Mouse (Mus musculus) liver, embryonic 14.5 days (tissue): ENCODE data around the gene Hist1h4f.

Source experiments
- CTCF ChIP-seq: IDR thresholded peaks from 2 replicates; pipeline ENCODE4 v1.5.1; 2016; ENCODE audit warnings: antibody characterized with exemption, low read depth, control low read depth
- EP300 ChIP-seq: IDR thresholded peaks from 2 replicates; pipeline ENCODE4 v1.6.1; 2016; ENCODE audit warnings: antibody characterized with exemption, low read depth

DNA sequence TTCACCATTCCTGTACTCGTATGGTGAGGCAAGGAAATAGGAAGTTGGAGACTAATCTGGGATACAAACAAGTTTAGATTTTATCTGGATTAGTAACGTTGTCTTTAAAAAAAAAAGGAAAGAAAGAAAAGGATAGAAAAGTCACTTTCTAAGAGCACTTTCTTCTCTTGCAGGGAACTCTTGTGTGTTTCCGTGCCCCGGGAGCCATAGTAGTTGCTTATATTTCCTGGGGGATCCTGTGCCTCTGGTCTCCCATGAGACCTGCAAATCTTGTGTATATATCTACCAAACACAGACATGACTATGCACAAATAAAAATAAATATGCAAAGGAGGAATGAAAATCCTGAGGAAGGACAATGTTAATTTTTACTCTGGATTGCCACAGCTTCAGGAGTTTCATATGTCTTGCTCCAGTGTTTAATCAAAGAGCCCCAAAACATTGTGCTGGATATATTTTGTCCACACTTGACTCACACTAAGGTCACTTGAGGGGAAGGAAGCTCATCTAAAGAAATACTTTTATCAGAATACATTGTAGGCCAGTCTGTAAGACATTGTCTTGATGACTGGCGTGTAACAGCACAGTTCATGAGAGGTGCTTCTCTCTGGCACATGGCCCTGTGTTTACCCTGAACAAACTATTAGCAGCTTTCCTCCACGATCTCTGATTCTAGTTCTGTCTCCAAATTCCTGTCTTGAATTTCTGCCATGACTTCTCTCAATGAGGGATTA is 25.6 kb upstream of the Hist1h4f start:
- no peak for TF ChIP-seq CTCF
- TF ChIP-seq EP300, result no peak
